8 mouse cellular contexts compared by ENCODE assay signal in genomic region chr12:112976371-112977073, GRCm38 (mm10). TPM values are rescaled to one million over a fixed set of nuclear protein-coding genes. Genes with fewer than 3 reads are reported as not detected.
DNase-seq lines count a peak whose midpoint lies in the region; ATAC-seq and TF ChIP-seq lines count a peak whose summit lies in the region.

Gene Btbd6 (plus strand): TSS chr12:112976482.

- H3K79me3 ChIP-seq in C2C12 (ENCODE audit: low read depth) = peaks cover 1% of the 10 kb centered on the region

- DNase-seq in fat pad, adult 2 months (ENCODE audit: extremely low read depth, low read depth, low spot score) = peak; percentile 18
- peak; percentile 84 for DNase-seq in liver, embryonic 11.5 days (ENCODE audit: low spot score)
- DNase-seq in naive thymus-derived CD4-positive, alpha-beta T cell, adult 2 months (ENCODE audit: low read depth) = peak; percentile 97
- peak; percentile 92 for DNase-seq in splenic B cell, adult 2 months (ENCODE audit: low read depth, low spot score)

- peaks cover 57% of the 10 kb centered on the region for H3K36me3 ChIP-seq in C2C12 (ENCODE audit: control insufficient read depth, insufficient read depth)
- peaks cover 72% of the 10 kb centered on the region for H3K36me3 ChIP-seq in heart, embryonic 12.5 days
- H3K36me3 ChIP-seq in kidney, embryonic 16.5 days (ENCODE audit: insufficient read depth, low read length) = peaks cover 58% of the 10 kb centered on the region
- peaks cover 41% of the 10 kb centered on the region for H3K36me3 ChIP-seq in liver, embryonic 11.5 days (ENCODE audit: control insufficient read depth, insufficient read depth, low read length)
- H3K36me3 ChIP-seq in splenic B cell, adult 2 months (ENCODE audit: control insufficient read depth, insufficient read depth, low read length, poor library complexity, severe bottlenecking) = peaks cover 5% of the 10 kb centered on the region

- H3K9ac ChIP-seq in heart, embryonic 12.5 days = peak within 1 kb of the TSS; percentile 92
- H3K9ac ChIP-seq in kidney, embryonic 16.5 days (replicated peaks; ENCODE audit: low read length) = peak within 1 kb of the TSS; percentile 86
- H3K9ac ChIP-seq in liver, embryonic 11.5 days (ENCODE audit: low read depth, low read length) = peak within 1 kb of the TSS; percentile 86

- H3ac ChIP-seq in C2C12 (ENCODE audit: control insufficient read depth, insufficient read length, low read depth) = peak within 1 kb of the TSS; percentile 77

- peaks cover 5% of the 10 kb centered on the region; the same call in 1 of the 2 replicates for H3K4me1 ChIP-seq in brown adipose tissue, adult 24 weeks (ENCODE audit: control insufficient read depth, insufficient read depth, insufficient read length, low read length)
- peaks cover 13% of the 10 kb centered on the region for H3K4me1 ChIP-seq in heart, embryonic 12.5 days (replicated peaks)
- peaks cover 12% of the 10 kb centered on the region for H3K4me1 ChIP-seq in kidney, embryonic 16.5 days (ENCODE audit: insufficient read depth, low read length)
- peaks cover 12% of the 10 kb centered on the region for H3K4me1 ChIP-seq in liver, embryonic 11.5 days (replicated peaks; ENCODE audit: control insufficient read depth, insufficient read depth, low read length)

- H3K4me3 ChIP-seq in C2C12 (ENCODE audit: insufficient read depth, poor library complexity, severe bottlenecking) = peak within 1 kb of the TSS; percentile 53
- H3K4me3 ChIP-seq in brown adipose tissue, adult 24 weeks (ENCODE audit: insufficient read depth, low read depth, low read length) = peak within 1 kb of the TSS; percentile 70
- H3K4me3 ChIP-seq in heart, embryonic 12.5 days = peak within 1 kb of the TSS; percentile 67
- peak within 1 kb of the TSS; percentile 74 for H3K4me3 ChIP-seq in kidney, embryonic 16.5 days (ENCODE audit: low read length)
- peak within 1 kb of the TSS; percentile 86 for H3K4me3 ChIP-seq in liver, embryonic 11.5 days (ENCODE audit: low read depth, low read length)

- H3K79me2 ChIP-seq in C2C12 (ENCODE audit: control insufficient read depth, insufficient read depth) = peaks cover 21% of the 10 kb centered on the region

- H3K9me3 ChIP-seq in heart, embryonic 12.5 days (replicated peaks) = no peaks in the 10 kb centered on the region
- no peaks in the 10 kb centered on the region for H3K9me3 ChIP-seq in kidney, embryonic 16.5 days (ENCODE audit: low read length)
- H3K9me3 ChIP-seq in liver, embryonic 11.5 days (ENCODE audit: control insufficient read depth, low read length) = no peaks in the 10 kb centered on the region

- no peaks in the 10 kb centered on the region for H3K27me3 ChIP-seq in C2C12 (ENCODE audit: control insufficient read depth, insufficient read depth, insufficient read length)
- H3K27me3 ChIP-seq in heart, embryonic 12.5 days (replicated peaks) = no peaks in the 10 kb centered on the region
- no peaks in the 10 kb centered on the region for H3K27me3 ChIP-seq in kidney, embryonic 16.5 days (ENCODE audit: insufficient read depth, low read length)
- H3K27me3 ChIP-seq in liver, embryonic 11.5 days (replicated peaks; ENCODE audit: control insufficient read depth, insufficient read depth, low read length) = no peaks in the 10 kb centered on the region
- H3K27me3 ChIP-seq in splenic B cell, adult 2 months (ENCODE audit: control insufficient read depth, insufficient read depth, low read length, poor library complexity, severe bottlenecking) = no peaks in the 10 kb centered on the region

- H3K27ac ChIP-seq in brown adipose tissue, adult 24 weeks (replicated peaks; ENCODE audit: low read depth, low read length) = no peak within 1 kb of the TSS
- peak within 1 kb of the TSS; percentile 94 for H3K27ac ChIP-seq in heart, embryonic 12.5 days (ENCODE audit: poor library complexity, severe bottlenecking)
- peak within 1 kb of the TSS; percentile 94 for H3K27ac ChIP-seq in kidney, embryonic 16.5 days (ENCODE audit: low read length)
- peak within 1 kb of the TSS; percentile 78 for H3K27ac ChIP-seq in liver, embryonic 11.5 days (ENCODE audit: low read depth, low read length)

- TF ChIP-seq CTCF in C2C12 (IDR thresholded peaks at IDR 0.05; ENCODE audit: control insufficient read depth, insufficient read depth, insufficient read length) = peak; percentile 90

- peak; percentile 90 for ATAC-seq in heart, embryonic 12.5 days (ENCODE audit: insufficient number of reproducible peaks, low FRiP score)
- peak; percentile 96 for ATAC-seq in kidney, embryonic 16.5 days (ENCODE audit: low FRiP score, low TSS enrichment)
- ATAC-seq in liver, embryonic 11.5 days (replicated peaks; ENCODE audit: low FRiP score) = peak; percentile 95

- under 1% methylated on average over 77 of the region's 80 CpGs for WGBS in heart, embryonic 12.5 days
- WGBS in kidney, embryonic 16.5 days = under 1% methylated on average over 64 of the region's 80 CpGs
- WGBS in liver, embryonic 11.5 days = under 1% methylated on average over 75 of the region's 80 CpGs

- peak within 1 kb of the TSS; percentile 87 for H3K4me2 ChIP-seq in heart, embryonic 12.5 days
- peak within 1 kb of the TSS; percentile 84 for H3K4me2 ChIP-seq in kidney, embryonic 16.5 days (replicated peaks; ENCODE audit: low read depth, low read length)
- peak within 1 kb of the TSS; percentile 98 for H3K4me2 ChIP-seq in liver, embryonic 11.5 days

TF ChIP-seq in C2C12, 6 proteins besides CTCF, POLR2A, EP300 and RAD21:
- TF ChIP-seq USF1 (IDR thresholded peaks at IDR 0.05; ENCODE audit: low read depth) = no peak
- TF ChIP-seq CEBPB (IDR thresholded peaks at IDR 0.05; ENCODE audit: low read depth) = no peak
- no peak for TF ChIP-seq FOSL1 (IDR thresholded peaks at IDR 0.05; ENCODE audit: insufficient read depth, low read length, poor library complexity, severe bottlenecking)
- TF ChIP-seq MYOG (IDR thresholded peaks at IDR 0.05; ENCODE audit: control insufficient read depth, extremely low read depth, insufficient read length) = no peak
- TF ChIP-seq MAX (IDR thresholded peaks at IDR 0.05) = peak; percentile 47
- TF ChIP-seq MYOD1 (IDR thresholded peaks at IDR 0.05; ENCODE audit: control insufficient read depth, insufficient read length, low read depth) = no peak
TF ChIP-seq in C2C12: peak in this region for 1.

RNA-seq across cellular contexts. Expression of gene Btbd6, which starts in this region (rescaled TPM):
- polyA plus RNA-seq in C2C12 (2012; fragmentation: generic; extraction: Trizol) = 17.2 TPM
- 10.1 and 10.9 TPM in 2 replicates for polyA plus RNA-seq in brown adipose tissue, adult 24 weeks (2012; ENCODE audit: insufficient read depth, insufficient read length, missing spikeins)
- 22.4 and 23.0 TPM in 2 replicates for polyA plus RNA-seq in heart, embryonic 12.5 days (2016; fragmentation: Nextera tagmentation; extraction: Ambion mirVana)
- 29.4 and 30.6 TPM in 2 replicates for polyA plus RNA-seq in kidney, embryonic 16.5 days (2015; fragmentation: Nextera tagmentation; extraction: Ambion mirVana)
- polyA plus RNA-seq in liver, embryonic 11.5 days (2014; fragmentation: Nextera tagmentation; extraction: Ambion mirVana) = 12.3 and 12.4 TPM in 2 replicates

Comparison
In these comparisons a context has a peak if more than half of its experiments do, and no peak if none do; other contexts are left out.
1. DNase-seq: peak in every context shown above with its lines; median percentile 97 in naive thymus-derived CD4-positive, alpha-beta T cell, adult 2 months; 92 in splenic B cell, adult 2 months; 84 in liver, embryonic 11.5 days; 18 in fat pad, adult 2 months.